Mouse (Mus musculus): ENCODE measurements around the gene Krtap4-6. TPM values are rescaled to one million over a fixed set of nuclear protein-coding genes. Genes with fewer than 3 reads are reported as not detected.

Krtap4-6 gene
- total RNA-seq, 2 experiments from 2014 or later, result not detected

Other genes with a start within 250 kb of the Krtap4-6 start
- gene Krt12, start 243.7 kb downstream of the Krtap4-6 start, total RNA-seq (2021), result not detected
- not detected for gene Krt20, start 227.8 kb downstream of the Krtap4-6 start, total RNA-seq (2021)
- gene Krt23, start 172.8 kb downstream of the Krtap4-6 start, total RNA-seq (2021), result under 1 TPM in 1 of 2 experiments, not detected in 1; 0.31 TPM
- gene Krt39, start 144.6 kb downstream of the Krtap4-6 start, total RNA-seq (2021), result not detected
- gene Krt40, start 122.8 kb downstream of the Krtap4-6 start, total RNA-seq (2021), result not detected
- not detected for gene Krtap3-3, start 115.1 kb downstream of the Krtap4-6 start, total RNA-seq (2021)
- not detected for gene Krtap3-2, start 109.1 kb downstream of the Krtap4-6 start, total RNA-seq (2021)
- not detected for gene Gm11939, start 106.5 kb downstream of the Krtap4-6 start, total RNA-seq (2021)
- not detected for gene Krtap3-1, start 99.3 kb downstream of the Krtap4-6 start, total RNA-seq (2021)
- gene Krtap1-5, start 84.9 kb downstream of the Krtap4-6 start, total RNA-seq (2021), result not detected
- not detected for gene Krtap1-4, start 82.3 kb downstream of the Krtap4-6 start, total RNA-seq (2021)
- gene Krtap1-3, start 74.6 kb downstream of the Krtap4-6 start, total RNA-seq (2021), result not detected
- gene Krtap9-3, start 67.9 kb downstream of the Krtap4-6 start, total RNA-seq (2021), result not detected
- gene Gm11938, start 62.7 kb downstream of the Krtap4-6 start, total RNA-seq (2021), result not detected
- not detected for gene Gm11937, start 55.8 kb downstream of the Krtap4-6 start, total RNA-seq (2021)
- not detected for gene Krtap2-4, start 51.1 kb downstream of the Krtap4-6 start, total RNA-seq (2021)
- not detected for gene Gm11562, start 45.5 kb downstream of the Krtap4-6 start, total RNA-seq (2021)
- gene Krtap4-1, start 37.7 kb downstream of the Krtap4-6 start, total RNA-seq (2021), result not detected
- not detected for gene Krtap4-2, start 30.9 kb downstream of the Krtap4-6 start, total RNA-seq (2021)
- gene Krtap4-7, start 21.9 kb downstream of the Krtap4-6 start, total RNA-seq (2021), result not detected
- not detected for gene Gm11555, start 15.7 kb downstream of the Krtap4-6 start, total RNA-seq (2021)
- not detected for gene Gm11563, start 7.0 kb downstream of the Krtap4-6 start, total RNA-seq (2021)
- gene Gm14190, start 24.8 kb upstream of the Krtap4-6 start, total RNA-seq (2021), result not detected
- not detected for gene Gm14180, start 68.3 kb upstream of the Krtap4-6 start, total RNA-seq (2021)
- not detected for gene Gm11595, start 107.0 kb upstream of the Krtap4-6 start, total RNA-seq (2021)
- gene Krtap4-8, start 114.7 kb upstream of the Krtap4-6 start, total RNA-seq (2021), result not detected
- not detected for gene Krtap4-9, start 119.2 kb upstream of the Krtap4-6 start, total RNA-seq (2021)
- gene Gm11596, start 127.5 kb upstream of the Krtap4-6 start, total RNA-seq (2021), result not detected
- gene Gm11569, start 133.0 kb upstream of the Krtap4-6 start, total RNA-seq (2021), result not detected
- gene Gm11554, start 138.5 kb upstream of the Krtap4-6 start, total RNA-seq (2021), result not detected
- not detected for gene Krtap4-13, start 143.9 kb upstream of the Krtap4-6 start, total RNA-seq (2021)
- not detected for gene Gm11564, start 149.7 kb upstream of the Krtap4-6 start, total RNA-seq (2021)
- not detected for gene 2300003K06Rik, start 172.1 kb upstream of the Krtap4-6 start, total RNA-seq (2021)
- not detected for gene Krtap4-16, start 185.6 kb upstream of the Krtap4-6 start, total RNA-seq (2021)
- not detected for gene Gm11568, start 192.0 kb upstream of the Krtap4-6 start, total RNA-seq (2021)
- gene Gm11559, start 198.5 kb upstream of the Krtap4-6 start, total RNA-seq (2021), result not detected
- not detected for gene Krtap9-1, start 207.4 kb upstream of the Krtap4-6 start, total RNA-seq (2021)
- gene Gm11567, start 213.2 kb upstream of the Krtap4-6 start, total RNA-seq (2021), result not detected
- not detected for gene Krtap31-1, start 242.0 kb upstream of the Krtap4-6 start, total RNA-seq (2021)
- gene Gm11565, start 248.8 kb upstream of the Krtap4-6 start, total RNA-seq (2021), result not detected

Measured in heart, adult 18-20 months (tissue).